Mouse (Mus musculus): Measurements from ENCODE around the gene Col9a3. TPM values are rescaled to one million over a fixed set of nuclear protein-coding genes. Genes with fewer than 3 reads are reported as not detected.

Gene Col9a3
- polyA plus RNA-seq, 1 experiment: 2.3 TPM

- Histone ChIP-seq H3K4me1 (ENCODE audit: control insufficient read depth, insufficient read depth, insufficient read length) (no peaks in the 10 kb centered on the region), H3K27ac (ENCODE audit: insufficient read depth, low read length) (no peak overlapping the region), H3K27me3 (ENCODE audit: control insufficient read depth, insufficient read depth, low read length) (no peaks in the 10 kb centered on the region), H3K4me3 (ENCODE audit: extremely low read depth, insufficient read depth, insufficient read length) (no peak overlapping the region), H3K36me3 (ENCODE audit: control insufficient read depth, insufficient read depth, low read length) (no peaks in the 10 kb centered on the region)
- TF ChIP-seq CTCF (IDR thresholded peaks at IDR 0.05; ENCODE audit: extremely low read depth, insufficient read depth, insufficient read length, insufficient replicate concordance) (no peak), POLR2A (IDR thresholded peaks at IDR 0.05; ENCODE audit: low read depth, low read length) (no peak)
- 77% methylated on average over 6 of the region's 6 CpGs for WGBS
- DNase-seq (ENCODE audit: low read depth in 1 of 2, low spot score in 2 of 2): no peak
These were observed 7.2 kb downstream of the Col9a3 start for GRCm38 (mm10) chr2:180604781-180605180.

GRCm38 (mm10) chr2:180610283-180610682, 12.7 kb downstream of the Col9a3 start:
- no peaks in the 10 kb centered on the region for H3K36me3 ChIP-seq (ENCODE audit: control insufficient read depth, insufficient read depth, low read length)
- WGBS: 77% methylated on average over 4 of the region's 4 CpGs
- no peak for DNase-seq (ENCODE audit: low read depth in 1 of 2, low spot score in 2 of 2)
- no peak for TF ChIP-seq POLR2A (IDR thresholded peaks at IDR 0.05; ENCODE audit: low read depth, low read length)
- no peak for TF ChIP-seq CTCF (IDR thresholded peaks at IDR 0.05; ENCODE audit: extremely low read depth, insufficient read depth, insufficient read length, insufficient replicate concordance)
- H3K27ac ChIP-seq (ENCODE audit: insufficient read depth, low read length): no peak overlapping the region
- H3K27me3 ChIP-seq (ENCODE audit: control insufficient read depth, insufficient read depth, low read length): no peaks in the 10 kb centered on the region
- no peaks in the 10 kb centered on the region for H3K4me1 ChIP-seq (ENCODE audit: control insufficient read depth, insufficient read depth, insufficient read length)
- no peak overlapping the region for H3K4me3 ChIP-seq (ENCODE audit: extremely low read depth, insufficient read depth, insufficient read length)

- 60% methylated on average over 2 of the region's 2 CpGs for WGBS
- H3K27ac ChIP-seq (ENCODE audit: insufficient read depth, low read length): no peak overlapping the region
- H3K27me3 ChIP-seq (ENCODE audit: control insufficient read depth, insufficient read depth, low read length): no peaks in the 10 kb centered on the region
- TF ChIP-seq POLR2A (IDR thresholded peaks at IDR 0.05; ENCODE audit: low read depth, low read length): no peak
- no peak for TF ChIP-seq CTCF (IDR thresholded peaks at IDR 0.05; ENCODE audit: extremely low read depth, insufficient read depth, insufficient read length, insufficient replicate concordance)
- DNase-seq (ENCODE audit: low read depth in 1 of 2, low spot score in 2 of 2): no peak
- no peaks in the 10 kb centered on the region for H3K4me1 ChIP-seq (ENCODE audit: control insufficient read depth, insufficient read depth, insufficient read length)
- no peak overlapping the region for H3K4me3 ChIP-seq (ENCODE audit: extremely low read depth, insufficient read depth, insufficient read length)
- H3K36me3 ChIP-seq (ENCODE audit: control insufficient read depth, insufficient read depth, low read length): no peaks in the 10 kb centered on the region
These were observed 14.3 kb downstream of the Col9a3 start for GRCm38 (mm10) chr2:180611882-180612281.

GRCm38 (mm10) chr2:180641576-180642554, 44.3 kb downstream of the Col9a3 start:
- Histone ChIP-seq H3K27me3 (ENCODE audit: control insufficient read depth, insufficient read depth, low read length) (peaks cover 21% of the 10 kb centered on the region), H3K27ac (ENCODE audit: insufficient read depth, low read length) (no peak overlapping the region), H3K4me1 (ENCODE audit: control insufficient read depth, insufficient read depth, insufficient read length) (no peaks in the 10 kb centered on the region; the same call in 1 of the 2 replicates), H3K36me3 (ENCODE audit: control insufficient read depth, insufficient read depth, low read length) (no peaks in the 10 kb centered on the region), H3K4me3 (ENCODE audit: extremely low read depth, insufficient read depth, insufficient read length) (no peak overlapping the region)
- WGBS: 21% methylated on average over 112 of the region's 112 CpGs
- TF ChIP-seq POLR2A (IDR thresholded peaks at IDR 0.05; ENCODE audit: low read depth, low read length) (no peak), CTCF (IDR thresholded peaks at IDR 0.05; ENCODE audit: extremely low read depth, insufficient read depth, insufficient read length, insufficient replicate concordance) (no peak)
- DNase-seq (ENCODE audit: low read depth in 1 of 2, low spot score in 2 of 2): no peak

- DNase-seq (ENCODE audit: low read depth in 1 of 2, low spot score in 2 of 2): no peak
- Histone ChIP-seq H3K4me3 (ENCODE audit: extremely low read depth, insufficient read depth, insufficient read length) (no peak within 1 kb of the TSS), H3K36me3 (ENCODE audit: control insufficient read depth, insufficient read depth, low read length) (no peaks in the 10 kb centered on the region), H3K27ac (ENCODE audit: insufficient read depth, low read length) (no peak within 1 kb of the TSS), H3K4me1 (ENCODE audit: control insufficient read depth, insufficient read depth, insufficient read length) (no peaks in the 10 kb centered on the region; the same call in 1 of the 2 replicates), H3K27me3 (ENCODE audit: control insufficient read depth, insufficient read depth, low read length) (peaks cover 21% of the 10 kb centered on the region)
- 61% methylated on average over 56 of the region's 56 CpGs for WGBS
- no peak for TF ChIP-seq POLR2A (IDR thresholded peaks at IDR 0.05; ENCODE audit: low read depth, low read length)
- no peak for TF ChIP-seq CTCF (IDR thresholded peaks at IDR 0.05; ENCODE audit: extremely low read depth, insufficient read depth, insufficient read length, insufficient replicate concordance)
These were observed 45.1 kb downstream of the Col9a3 start, which contains the start of gene Tcfl5 for GRCm38 (mm10) chr2:180642555-180643260. Gene Tcfl5 (minus strand): TSS chr2:180642708.

GRCm38 (mm10) chr2:180643626-180644025, 46.0 kb downstream of the Col9a3 start:
- Histone ChIP-seq H3K4me1 (ENCODE audit: control insufficient read depth, insufficient read depth, insufficient read length) (no peaks in the 10 kb centered on the region; the same call in 1 of the 2 replicates), H3K27ac (ENCODE audit: insufficient read depth, low read length) (no peak overlapping the region), H3K27me3 (ENCODE audit: control insufficient read depth, insufficient read depth, low read length) (peaks cover 21% of the 10 kb centered on the region), H3K36me3 (ENCODE audit: control insufficient read depth, insufficient read depth, low read length) (no peaks in the 10 kb centered on the region), H3K4me3 (ENCODE audit: extremely low read depth, insufficient read depth, insufficient read length) (no peak overlapping the region)
- TF ChIP-seq POLR2A (IDR thresholded peaks at IDR 0.05; ENCODE audit: low read depth, low read length): no peak
- TF ChIP-seq CTCF (IDR thresholded peaks at IDR 0.05; ENCODE audit: extremely low read depth, insufficient read depth, insufficient read length, insufficient replicate concordance): no peak
- no peak for DNase-seq (ENCODE audit: low read depth in 1 of 2, low spot score in 2 of 2)

Data from spleen, adult 2 months (tissue).